Mouse (Mus musculus) forebrain, embryonic 13.5 days (tissue): ENCODE measurements around the gene Rcc2. TPM values are rescaled to one million over a fixed set of nuclear protein-coding genes. Genes with fewer than 3 reads are reported as not detected.

Source experiments
- ATAC-seq: fragments of 200-750 bp; cut with Nextera tagmentation; 2 replicates; pipeline ENCODE4 v1.8.0; 2017
- H3K27ac ChIP-seq: fragments of 300-500 bp; sonication (generic); 2 replicates; pipeline ENCODE4 v1.5.1; 2015; ENCODE audit warnings: inconsistent platforms, mild to moderate bottlenecking, moderate library complexity
- H3K27me3 ChIP-seq: fragments of 300-500 bp; sonication (generic); 2 replicates; pipeline ENCODE4 v1.6.1; 2015; ENCODE audit warnings: mild to moderate bottlenecking, inconsistent platforms
- H3K36me3 ChIP-seq: fragments of 300-500 bp; sonication (generic); 2 replicates; pipeline ENCODE4 v1.6.1; 2015; ENCODE audit warnings: mild to moderate bottlenecking, inconsistent platforms; ENCODE audit not compliant: poor library complexity, severe bottlenecking
- H3K4me1 ChIP-seq: fragments of 300-500 bp; sonication (generic); 2 replicates; pipeline ENCODE4 v1.6.1; 2015; ENCODE audit warnings: inconsistent platforms
- H3K4me2 ChIP-seq: fragments of 300-500 bp; sonication (generic); 2 replicates; pipeline ENCODE4 v1.6.1; 2015; ENCODE audit warnings: inconsistent platforms, mild to moderate bottlenecking, moderate library complexity
- H3K4me3 ChIP-seq: fragments of 300-500 bp; sonication (generic); 2 replicates; pipeline ENCODE4 v1.5.1; 2015; ENCODE audit warnings: mild to moderate bottlenecking, inconsistent platforms
- H3K9ac ChIP-seq: fragments of 300-500 bp; sonication (generic); 2 replicates; pipeline ENCODE4 v1.6.1; 2015; ENCODE audit warnings: mild to moderate bottlenecking, inconsistent platforms
- H3K9me3 ChIP-seq: fragments of 300-500 bp; sonication (generic); replicated peaks from 2 replicates; pipeline ENCODE4 v1.6.1; 2016; ENCODE audit warnings: inconsistent platforms
- WGBS: fragments of 180-500 bp; shearing (Covaris S2); methylation state at CpG from one replicate; pipeline ENCODE4 v1.1.7; 2015; 5-methylcytosine and 5-hydroxymethylcytosine counted together
- polyA plus RNA-seq: library from polyadenylated mRNA; unstranded; fragments of >200 nt; fragmentation: Nextera tagmentation; extraction: Ambion mirVana; gene quantifications from 2 replicates; pipeline ENCODE4 v1.2.1, GENCODE M21; 2015

Rcc2 gene
- polyA plus RNA-seq, 1 experiment from 2014 or later = 34.0 TPM

- WGBS = 93% methylated on average over 5 of the region's 5 CpGs
- H3K27ac ChIP-seq = no peak overlapping the region
Observed at GRCm38 (mm10) chr4:140720091-140720490, 19.8 kb downstream of the Rcc2 start.

GRCm38 (mm10) chr4:140721968-140722490 lies 21.7 kb downstream of the Rcc2 start:
- no peak overlapping the region for H3K9ac ChIP-seq
- H3K27me3 ChIP-seq = no peaks in the 10 kb centered on the region
- no peaks in the 10 kb centered on the region for H3K9me3 ChIP-seq
- H3K36me3 ChIP-seq = peaks cover 92% of the 10 kb centered on the region
- H3K4me2 ChIP-seq = no peak overlapping the region
- ATAC-seq = no peak
- no peaks in the 10 kb centered on the region for H3K4me1 ChIP-seq
- no peak overlapping the region for H3K4me3 ChIP-seq
- H3K27ac ChIP-seq = no peak overlapping the region
- WGBS = 91% methylated on average over 20 of the region's 20 CpGs

More at GRCm38 (mm10) chr4:140720091-140720490, 19.8 kb downstream of the Rcc2 start:
- Histone ChIP-seq H3K9ac (no peak overlapping the region), H3K9me3 (no peaks in the 10 kb centered on the region), H3K4me1 (no peaks in the 10 kb centered on the region), H3K36me3 (peaks cover 94% of the 10 kb centered on the region), H3K27me3 (no peaks in the 10 kb centered on the region), H3K4me2 (no peak overlapping the region), H3K4me3 (no peak overlapping the region)
- ATAC-seq = no peak

- no peaks in the 10 kb centered on the region for H3K4me1 ChIP-seq
- H3K36me3 ChIP-seq = peaks cover 85% of the 10 kb centered on the region
- H3K4me2 ChIP-seq = no peak overlapping the region
- 75% methylated on average over 9 of the region's 9 CpGs for WGBS
- no peak for ATAC-seq
- peak overlapping the region; percentile 40; the same call in 1 of the 2 replicates for H3K27ac ChIP-seq
- no peaks in the 10 kb centered on the region for H3K9me3 ChIP-seq
- no peak overlapping the region for H3K9ac ChIP-seq
- H3K4me3 ChIP-seq = no peak overlapping the region
- no peaks in the 10 kb centered on the region for H3K27me3 ChIP-seq
Observed at GRCm38 (mm10) chr4:140722710-140723109, 22.4 kb downstream of the Rcc2 start.

GRCm38 (mm10) chr4:140723192-140723591 lies 22.9 kb downstream of the Rcc2 start:
- ATAC-seq = no peak
- no peak overlapping the region for H3K4me3 ChIP-seq
- H3K36me3 ChIP-seq = peaks cover 80% of the 10 kb centered on the region
- no peaks in the 10 kb centered on the region for H3K9me3 ChIP-seq
- H3K27me3 ChIP-seq = no peaks in the 10 kb centered on the region
- H3K27ac ChIP-seq = peak overlapping the region; percentile 6; the same call in 1 of the 2 replicates
- WGBS = 85% methylated on average over 9 of the region's 9 CpGs
- H3K4me1 ChIP-seq = no peaks in the 10 kb centered on the region
- H3K9ac ChIP-seq = no peak overlapping the region
- H3K4me2 ChIP-seq = no peak overlapping the region

GRCm38 (mm10) chr4:140723801-140724200 lies 23.5 kb downstream of the Rcc2 start:
- Histone ChIP-seq H3K4me1 (no peaks in the 10 kb centered on the region), H3K4me3 (no peak overlapping the region), H3K9ac (no peak overlapping the region), H3K27ac (no peak overlapping the region; the same call in 1 of the 2 replicates), H3K27me3 (no peaks in the 10 kb centered on the region), H3K9me3 (no peaks in the 10 kb centered on the region), H3K4me2 (no peak overlapping the region), H3K36me3 (peaks cover 74% of the 10 kb centered on the region)
- peak; percentile 44; the same call in 1 of the 2 replicates for ATAC-seq
- WGBS = 53% methylated on average over 5 of the region's 5 CpGs

- Histone ChIP-seq H3K36me3 (peaks cover 65% of the 10 kb centered on the region), H3K4me3 (no peak overlapping the region), H3K4me1 (no peaks in the 10 kb centered on the region), H3K9ac (no peak overlapping the region), H3K4me2 (no peak overlapping the region), H3K27ac (peak overlapping the region; percentile 69), H3K27me3 (no peaks in the 10 kb centered on the region), H3K9me3 (no peaks in the 10 kb centered on the region)
- 73% methylated on average over 6 of the region's 6 CpGs for WGBS
- no peak for ATAC-seq
Observed at GRCm38 (mm10) chr4:140724739-140725138, 24.4 kb downstream of the Rcc2 start.

GRCm38 (mm10) chr4:140726907-140727306 lies 26.6 kb downstream of the Rcc2 start:
- H3K9ac ChIP-seq = no peak overlapping the region
- H3K27me3 ChIP-seq = no peaks in the 10 kb centered on the region
- ATAC-seq = no peak
- no peak overlapping the region for H3K4me3 ChIP-seq
- WGBS = 91% methylated on average over 12 of the region's 12 CpGs
- no peaks in the 10 kb centered on the region for H3K4me1 ChIP-seq
- H3K36me3 ChIP-seq = peaks cover 43% of the 10 kb centered on the region
- no peaks in the 10 kb centered on the region for H3K9me3 ChIP-seq
- no peak overlapping the region for H3K27ac ChIP-seq
- H3K4me2 ChIP-seq = no peak overlapping the region

GRCm38 (mm10) chr4:140731654-140732053 lies 31.3 kb downstream of the Rcc2 start:
- Histone ChIP-seq H3K4me1 (no peaks in the 10 kb centered on the region), H3K9me3 (no peaks in the 10 kb centered on the region), H3K36me3 (peaks cover 3% of the 10 kb centered on the region), H3K27ac (no peak overlapping the region), H3K4me2 (no peak overlapping the region), H3K4me3 (no peak overlapping the region), H3K9ac (no peak overlapping the region), H3K27me3 (no peaks in the 10 kb centered on the region)
- WGBS = 85% methylated on average over 4 of the region's 4 CpGs
- no peak for ATAC-seq

GRCm38 (mm10) chr4:140732871-140733270 lies 32.5 kb downstream of the Rcc2 start:
- Histone ChIP-seq H3K27me3 (no peaks in the 10 kb centered on the region), H3K4me3 (no peak overlapping the region), H3K9ac (no peak overlapping the region), H3K4me2 (no peak overlapping the region), H3K36me3 (no peaks in the 10 kb centered on the region), H3K9me3 (no peaks in the 10 kb centered on the region), H3K4me1 (no peaks in the 10 kb centered on the region), H3K27ac (no peak overlapping the region)
- ATAC-seq = no peak
- 81% methylated on average over 7 of the region's 7 CpGs for WGBS

GRCm38 (mm10) chr4:140740655-140741054 lies 40.3 kb downstream of the Rcc2 start:
- Histone ChIP-seq H3K36me3 (no peaks in the 10 kb centered on the region), H3K9ac (no peak overlapping the region), H3K4me3 (no peak overlapping the region), H3K27ac (no peak overlapping the region), H3K4me2 (no peak overlapping the region), H3K4me1 (0 out of 2 replicates have a peak, but pooled peaks cover 8% of the 10 kb centered on the region), H3K9me3 (no peaks in the 10 kb centered on the region), H3K27me3 (no peaks in the 10 kb centered on the region)
- 92% methylated on average over 11 of the region's 11 CpGs for whole genome bisulfite sequencing
- no peak for ATAC-seq

- no peak for ATAC-seq
- Histone ChIP-seq H3K27ac (no peak overlapping the region), H3K4me3 (no peak overlapping the region), H3K9me3 (no peaks in the 10 kb centered on the region), H3K27me3 (no peaks in the 10 kb centered on the region), H3K4me1 (0 out of 2 replicates have a peak, but pooled peaks cover 8% of the 10 kb centered on the region), H3K36me3 (no peaks in the 10 kb centered on the region), H3K9ac (no peak overlapping the region), H3K4me2 (no peak overlapping the region)
- WGBS = 86% methylated on average over 6 of the region's 6 CpGs
Observed at GRCm38 (mm10) chr4:140741401-140741800, 41.1 kb downstream of the Rcc2 start.

- Histone ChIP-seq H3K9me3 (no peaks in the 10 kb centered on the region), H3K4me3 (no peak within 1 kb of the TSS), H3K27me3 (no peaks in the 10 kb centered on the region), H3K27ac (no peak within 1 kb of the TSS; the same call in 1 of the 2 replicates), H3K4me2 (no peak within 1 kb of the TSS), H3K9ac (no peak within 1 kb of the TSS), H3K4me1 (0 out of 2 replicates have a peak, but pooled peaks cover 8% of the 10 kb centered on the region), H3K36me3 (no peaks in the 10 kb centered on the region)
- ATAC-seq = no peak
- WGBS = 83% methylated on average over 2 of the region's 2 CpGs
Observed at GRCm38 (mm10) chr4:140742543-140742942, 42.2 kb downstream of the Rcc2 start, which contains the start of gene Padi6. Padi6 (minus strand) TSS chr4:140742643.

GRCm38 (mm10) chr4:140743086-140743485 lies 42.7 kb downstream of the Rcc2 start:
- Histone ChIP-seq H3K4me3 (no peak overlapping the region), H3K9me3 (no peaks in the 10 kb centered on the region), H3K27ac (no peak overlapping the region), H3K4me2 (no peak overlapping the region), H3K4me1 (0 out of 2 replicates have a peak, but pooled peaks cover 8% of the 10 kb centered on the region), H3K9ac (no peak overlapping the region), H3K36me3 (no peaks in the 10 kb centered on the region), H3K27me3 (no peaks in the 10 kb centered on the region)
- 44% methylated on average over 4 of the region's 4 CpGs for WGBS
- no peak for ATAC-seq
